Mouse (Mus musculus) heart, postnatal 0 days (tissue): Measurements from ENCODE around the gene Phf1. TPM values are rescaled to one million over a fixed set of nuclear protein-coding genes. Genes with fewer than 3 reads are reported as not detected.
"Not testable (repeated sequence)": the region's sequence is repeated elsewhere in the genome, so short reads cannot be mapped to it uniquely, and the experiment has no call there.

Experiments used
- ATAC-seq: fragments of 200-750 bp; cut with Nextera tagmentation; 2 replicates; pipeline ENCODE4 v1.8.0; 2017; ENCODE audit warnings: low read depth, moderate number of reproducible peaks, moderate library complexity; ENCODE audit not compliant: insufficient read depth
- DNase-seq: peaks from one replicate; pipeline ENCODE4 v3.0.0-alpha.2; 2016; ENCODE audit warnings: low spot score
- H3K27ac ChIP-seq: fragments of 300-500 bp; sonication (generic); 2 replicates; pipeline ENCODE4 v1.5.1; 2014; ENCODE audit warnings: low read depth, mild to moderate bottlenecking
- H3K27me3 ChIP-seq: fragments of 300-500 bp; sonication (generic); 2 replicates; pipeline ENCODE4 v1.6.1; 2014; ENCODE audit warnings: low read length, mixed read lengths; ENCODE audit not compliant: control insufficient read depth, insufficient read depth
- H3K36me3 ChIP-seq: fragments of 300-500 bp; sonication (generic); replicated peaks from 2 replicates; pipeline ENCODE4 v1.6.1; 2014; ENCODE audit warnings: low read length, mixed read lengths; ENCODE audit not compliant: control insufficient read depth, insufficient read depth
- H3K4me1 ChIP-seq: fragments of 300-500 bp; sonication (generic); 2 replicates; pipeline ENCODE4 v1.6.1; 2014; ENCODE audit warnings: antibody characterized with exemption; ENCODE audit not compliant: control insufficient read depth, insufficient read depth
- H3K4me2 ChIP-seq: fragments of 300-500 bp; sonication (generic); 2 replicates; pipeline ENCODE4 v1.6.1; 2014; ENCODE audit warnings: low read depth, mild to moderate bottlenecking, low read length, moderate library complexity
- H3K4me3 ChIP-seq: fragments of 300-500 bp; sonication (generic); 2 replicates; pipeline ENCODE4 v1.5.1; 2014; ENCODE audit warnings: low read depth, low read length
- H3K9ac ChIP-seq: fragments of 300-500 bp; sonication (generic); replicated peaks from 2 replicates; pipeline ENCODE4 v1.6.1; 2014; ENCODE audit warnings: low read depth, low read length, mixed read lengths
- H3K9me3 ChIP-seq: fragments of 300-500 bp; sonication (generic); replicated peaks from 2 replicates; pipeline ENCODE4 v1.6.1; 2016; ENCODE audit warnings: low read length; ENCODE audit not compliant: control insufficient read depth
- CTCF ChIP-seq: IDR thresholded peaks from 2 replicates; pipeline ENCODE4 v1.5.1; 2016; ENCODE audit warnings: antibody characterized with exemption, control low read depth, low read depth
- EP300 ChIP-seq: IDR thresholded peaks from 2 replicates; pipeline ENCODE4 v1.6.1; 2016; ENCODE audit warnings: antibody characterized with exemption, low read depth
- WGBS: fragments of 180-500 bp; shearing (Covaris S2); extraction: QIAGEN DNeasy Blood & Tissue Kit; methylation state at CpG from one replicate; pipeline ENCODE4 v1.1.7; 2014; 5-methylcytosine and 5-hydroxymethylcytosine counted together
- polyA plus RNA-seq: library from polyadenylated mRNA; unstranded; fragments of >200 nt; fragmentation: Nextera tagmentation; extraction: Ambion mirVana; gene quantifications from 2 replicates; pipeline ENCODE4 v1.2.1, GENCODE M21; 2015
- total RNA-seq: library from RNA; depleted of rRNA; stranded (reverse); fragments of >200 nt; gene quantifications from 2 replicates; pipeline ENCODE4 v1.2.3, GENCODE M21; 2014; ENCODE audit warnings: low replicate concordance

Gene Phf1
- total and polyA plus RNA-seq, 2 experiments from 2014 or later: 6.3 to 16.3 TPM

- Histone ChIP-seq H3K4me3 (no peak overlapping the region), H3K27ac (no peak overlapping the region), H3K4me2 (no peak overlapping the region), H3K9me3 (no peaks in the 10 kb centered on the region), H3K4me1 (no peaks in the 10 kb centered on the region), H3K27me3 (no peaks in the 10 kb centered on the region), H3K9ac (no peak overlapping the region), H3K36me3 (no peaks in the 10 kb centered on the region)
- WGBS: 73% methylated on average over 1 of the region's 1 CpGs
- TF ChIP-seq EP300 (no peak), CTCF (no peak)
- no peak for DNase-seq
- no peak for ATAC-seq
Measured at GRCm38 (mm10) chr17:26915248-26915647, 17.6 kb upstream of the Phf1 start.

- H3K9ac ChIP-seq: peak within 1 kb of the TSS; percentile 69
- WGBS: under 1% methylated on average over 69 of the region's 72 CpGs
- peak within 1 kb of the TSS; percentile 64; the same call in 1 of the 2 replicates for H3K27ac ChIP-seq
- peak within 1 kb of the TSS; percentile 80 for H3K4me3 ChIP-seq
- H3K9me3 ChIP-seq: no peaks in the 10 kb centered on the region
- TF ChIP-seq EP300 (no peak), CTCF (peak; percentile 100)
- DNase-seq (peak; percentile 98), ATAC-seq (peak; percentile 99)
- H3K27me3 ChIP-seq: no peaks in the 10 kb centered on the region
- no peaks in the 10 kb centered on the region for H3K4me1 ChIP-seq
- peak within 1 kb of the TSS; percentile 78 for H3K4me2 ChIP-seq
- peaks cover 6% of the 10 kb centered on the region; the same call in 1 of the 2 replicates for H3K36me3 ChIP-seq
Measured at GRCm38 (mm10) chr17:26916711-26917482, 16.0 kb upstream of the Phf1 start, which contains the start of gene Kifc5b. Gene Kifc5b, plus strand, starts transcription at chr17:26917091.

GRCm38 (mm10) chr17:26917560-26917959, 15.3 kb upstream of the Phf1 start:
- H3K4me1 ChIP-seq, H3K9me3 ChIP-seq, H3K36me3 ChIP-seq, H3K27me3 ChIP-seq, ATAC-seq, DNase-seq: not testable (repeated sequence)
- peak overlapping the region; percentile 78 for H3K4me2 ChIP-seq
- peak overlapping the region; percentile 80 for H3K4me3 ChIP-seq
- WGBS: under 1% methylated on average over 12 of the region's 12 CpGs
- H3K9ac ChIP-seq: peak overlapping the region; percentile 69
- H3K27ac ChIP-seq: peak overlapping the region; percentile 64; the same call in 1 of the 2 replicates

GRCm38 (mm10) chr17:26918343-26918742, 14.5 kb upstream of the Phf1 start:
- Histone ChIP-seq H3K4me3 (peak overlapping the region; percentile 16; the same call in 1 of the 2 replicates), H3K4me1 (no peaks in the 10 kb centered on the region), H3K9ac (no peak overlapping the region), H3K27me3 (no peaks in the 10 kb centered on the region), H3K9me3 (no peaks in the 10 kb centered on the region), H3K36me3 (peaks cover 6% of the 10 kb centered on the region; the same call in 1 of the 2 replicates), H3K4me2 (peak overlapping the region; percentile 78; the same call in 1 of the 2 replicates), H3K27ac (no peak overlapping the region)
- DNase-seq (no peak), ATAC-seq (no peak)
- WGBS: 79% methylated on average over 2 of the region's 2 CpGs
- TF ChIP-seq CTCF: no peak
- TF ChIP-seq EP300: no peak

- 49% methylated on average over 2 of the region's 2 CpGs for WGBS
- not testable (repeated sequence) for H3K27me3 ChIP-seq, H3K36me3 ChIP-seq, H3K27ac ChIP-seq, H3K9ac ChIP-seq, DNase-seq, H3K4me3 ChIP-seq, H3K4me1 ChIP-seq, H3K9me3 ChIP-seq, ATAC-seq, H3K4me2 ChIP-seq
Measured at GRCm38 (mm10) chr17:26919516-26919915, 13.3 kb upstream of the Phf1 start.

- H3K9ac ChIP-seq, H3K4me3 ChIP-seq, H3K27ac ChIP-seq, H3K4me1 ChIP-seq, DNase-seq, H3K4me2 ChIP-seq, H3K27me3 ChIP-seq, H3K9me3 ChIP-seq, ATAC-seq: not testable (repeated sequence)
- peaks cover 13% of the 10 kb centered on the region; the same call in 1 of the 2 replicates for H3K36me3 ChIP-seq
- WGBS: 94% methylated on average over 5 of the region's 6 CpGs
Measured at GRCm38 (mm10) chr17:26922368-26922767, 10.5 kb upstream of the Phf1 start.

- not testable (repeated sequence) for DNase-seq, H3K4me3 ChIP-seq, ATAC-seq, H3K27me3 ChIP-seq, H3K9ac ChIP-seq, H3K4me1 ChIP-seq, H3K27ac ChIP-seq, H3K9me3 ChIP-seq, H3K4me2 ChIP-seq
- 98% methylated on average over 9 of the region's 9 CpGs for WGBS
- peaks cover 28% of the 10 kb centered on the region; the same call in 1 of the 2 replicates for H3K36me3 ChIP-seq
Measured at GRCm38 (mm10) chr17:26925414-26925813, 7.4 kb upstream of the Phf1 start.
